ENCODE assay signal across 8 mouse cellular contexts in the genomic region with DNA sequence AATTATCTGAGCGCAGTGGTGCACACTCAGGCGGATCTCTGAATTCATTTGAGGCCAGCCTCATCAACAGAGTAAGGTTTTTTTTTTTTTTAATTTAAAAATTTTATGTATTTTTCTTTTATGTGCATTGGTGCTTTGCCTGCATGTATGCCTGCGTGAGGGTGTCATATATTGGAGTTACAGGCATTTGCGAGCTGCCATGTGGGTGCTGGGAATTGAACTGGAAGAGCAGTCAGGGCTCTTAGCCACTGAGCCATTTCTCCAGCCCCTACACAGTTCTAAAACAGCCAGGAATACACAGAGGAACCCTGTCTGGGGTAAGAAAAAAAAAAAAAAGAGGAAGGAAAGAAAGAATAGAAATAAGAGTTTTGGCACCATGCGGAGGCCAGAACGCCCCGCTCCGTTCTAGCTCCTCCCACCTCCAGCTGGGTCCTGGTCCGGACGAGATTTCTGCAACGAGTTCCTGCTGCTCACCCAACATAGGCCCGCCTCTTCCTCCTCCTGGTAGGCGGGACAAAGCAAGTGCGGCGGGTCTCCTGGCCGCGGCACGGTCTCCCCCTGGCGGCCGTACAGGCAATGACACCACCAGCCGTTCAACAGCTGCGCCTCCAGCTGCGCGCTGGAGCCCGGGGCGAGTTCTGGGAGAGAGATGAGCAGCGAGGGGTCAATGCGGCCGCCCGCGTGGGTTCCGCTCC. TPM values are rescaled to one million over a fixed set of nuclear protein-coding genes. Genes with fewer than 3 reads are reported as not detected.
DNase-seq lines count a peak whose midpoint lies in the region; ATAC-seq and TF ChIP-seq lines count a peak whose summit lies in the region.

No protein-coding gene starts in this region.

- intact Hi-C loops in gastrocnemius, adult 2 months (cut with DNase I), result loop anchor here (1.0 to 10.0 kb wide), 4 partner anchors 22 to 270 kb away; a partner anchor contains a TSS
- intact Hi-C loops in left cerebral cortex, adult 2 months (cut with DNase I), result loop anchor here (1.0 to 2.0 kb wide), 2 partner anchors 22 to 32 kb away; a partner anchor contains a TSS

- peak overlapping the region; percentile 81 for H3K9ac ChIP-seq in hindbrain, postnatal 0 days (replicated peaks; ENCODE audit: low read length)

- H3K9me3 ChIP-seq in hindbrain, postnatal 0 days (ENCODE audit: low read length), result no peaks in the 10 kb centered on the region

- H3K27me3 ChIP-seq in hindbrain, postnatal 0 days (ENCODE audit: insufficient read depth, low read length), result peaks cover 2% of the 10 kb centered on the region; the same call in 1 of the 2 replicates

- ATAC-seq in activated CD4-positive, CD25-positive, alpha-beta regulatory T cell, adult 4 months, result peak; percentile 97
- peak; percentile 98 for ATAC-seq in common myeloid progenitor, adult 5-6 weeks (replicated peaks; ENCODE audit: low read depth, poor library complexity, severe bottlenecking)
- ATAC-seq in hindbrain, postnatal 0 days, result peak; percentile 96

- 5% methylated on average over 32 of the region's 32 CpGs for WGBS in hindbrain, postnatal 0 days
- 7% methylated on average over 31 of the region's 32 CpGs for WGBS in macrophage (ENCODE audit: missing documents)

- H3K36me3 ChIP-seq in hindbrain, postnatal 0 days (ENCODE audit: insufficient read depth, low read length), result no peaks in the 10 kb centered on the region
- no peaks in the 10 kb centered on the region for H3K36me3 ChIP-seq in macrophage (ENCODE audit: inconsistent target)

- H3K27ac ChIP-seq in gastrocnemius, adult 2 months, result peak overlapping the region; percentile 87
- peak overlapping the region; percentile 84 for H3K27ac ChIP-seq in hindbrain, postnatal 0 days
- H3K27ac ChIP-seq in left cerebral cortex, adult 2 months, result peak overlapping the region; percentile 94
- H3K27ac ChIP-seq in macrophage, result peak overlapping the region; percentile 53

- peak overlapping the region; percentile 80 for H3K4me2 ChIP-seq in hindbrain, postnatal 0 days (ENCODE audit: low read depth, low read length)

- no peaks in the 10 kb centered on the region for H3K79me2 ChIP-seq in macrophage (ENCODE audit: inconsistent target)

- TF ChIP-seq CTCF in gastrocnemius, adult 2 months (IDR thresholded peaks at IDR 0.05), result no peak
- TF ChIP-seq CTCF in hindbrain, postnatal 0 days (IDR thresholded peaks at IDR 0.05; ENCODE audit: low read depth), result peak; percentile 96
- TF ChIP-seq CTCF in left cerebral cortex, adult 2 months (IDR thresholded peaks at IDR 0.05), result peak; percentile 99

- no peaks in the 10 kb centered on the region for H3K4me1 ChIP-seq in hindbrain, postnatal 0 days (ENCODE audit: insufficient read depth, low read length)

- DNase-seq in gastrocnemius, adult 2 months, result peak; percentile 97
- DNase-seq in hindbrain, postnatal 0 days (ENCODE audit: low spot score), result peak; percentile 97
- peak; percentile 95 for DNase-seq in left cerebral cortex, adult 2 months (ENCODE audit: extremely low spot score in 1 of 2, low spot score in 2 of 2)
- peak; percentile 89 for DNase-seq in retina, postnatal 7 days (ENCODE audit: low read depth, low spot score)
- DNase-seq in urinary bladder, adult 18-20 months (ENCODE audit: low spot score in 2 of 2), result peak; percentile 92 to 94

- peak overlapping the region; percentile 76 for H3K4me3 ChIP-seq in gastrocnemius, adult 2 months
- H3K4me3 ChIP-seq in hindbrain, postnatal 0 days (ENCODE audit: low read length), result peak overlapping the region; percentile 63
- H3K4me3 ChIP-seq in left cerebral cortex, adult 2 months, result peak overlapping the region; percentile 94
- H3K4me3 ChIP-seq in macrophage (ENCODE audit: inconsistent target), result no peak overlapping the region

RNA-seq across cellular contexts. Expression of a gene that starts 5.3 kb away (rescaled TPM):
- not detected for polyA plus RNA-seq in activated CD4-positive, CD25-positive, alpha-beta regulatory T cell, adult 4 months (2017; shearing (Covaris generic))
- not detected in 2 replicates for total RNA-seq in common myeloid progenitor, adult 5-6 weeks (2017)
- not detected for total RNA-seq in gastrocnemius, adult 2 months (2021)
- total RNA-seq in hindbrain, postnatal 0 days (2014; rRNA removed), result 0.26 and 0.32 TPM in 2 replicates
- 0.35 and 0.44 TPM in 2 replicates for polyA plus RNA-seq in hindbrain, postnatal 0 days (2015; fragmentation: Nextera tagmentation; extraction: Ambion mirVana)
- under 1 TPM; 0.26 to 0.38 TPM for total RNA-seq in left cerebral cortex, adult 2 months (2021)
- total RNA-seq in macrophage (2018; cell fraction: chromatin; rRNA removed), result not detected
- not detected for total RNA-seq in macrophage (2018; cell fraction: cytosol; rRNA removed)
- total RNA-seq in macrophage (2018; cell fraction: nucleus; rRNA removed), result not detected
- not detected in 3 replicates for polyA plus RNA-seq in macrophage (2018)

RNA-seq across cellular contexts. Expression of a gene that starts 11.3 kb away (rescaled TPM):
- 1 to 10 TPM; 2.1 to 3.6 TPM for polyA plus RNA-seq in activated CD4-positive, CD25-positive, alpha-beta regulatory T cell, adult 4 months (2017; shearing (Covaris generic))
- total RNA-seq in common myeloid progenitor, adult 5-6 weeks (2017), result 2.4 and 4.3 TPM in 2 replicates
- total RNA-seq in gastrocnemius, adult 2 months (2021), result 1 to 10 TPM; 6.0 to 7.1 TPM
- total RNA-seq in hindbrain, postnatal 0 days (2014; rRNA removed), result 17.0 and 19.9 TPM in 2 replicates
- 16.5 and 17.3 TPM in 2 replicates for polyA plus RNA-seq in hindbrain, postnatal 0 days (2015; fragmentation: Nextera tagmentation; extraction: Ambion mirVana)
- total RNA-seq in left cerebral cortex, adult 2 months (2021), result 1 to 10 TPM; 8.5 to 9.8 TPM
- 1 to 10 TPM in 8 of 26 experiments, under 1 TPM in 5, not detected in 13; 0.79 to 2.0 (median 1.1) TPM for total RNA-seq in macrophage (2018; cell fraction: chromatin; rRNA removed)
- 1 to 10 TPM in 15 of 26 experiments, under 1 TPM in 11; 0.61 to 1.9 (median 1.1) TPM for total RNA-seq in macrophage (2018; cell fraction: cytosol; rRNA removed)
- 1 to 10 TPM in 11 of 26 experiments, under 1 TPM in 7, not detected in 8; 0.58 to 2.8 (median 1.4) TPM for total RNA-seq in macrophage (2018; cell fraction: nucleus; rRNA removed)
- polyA plus RNA-seq in macrophage (2018), result 1.0 to 1.7 TPM (median 1.2 TPM) in 3 replicates

RNA-seq across cellular contexts. Expression of a gene that starts 22.9 kb away (rescaled TPM):
- polyA plus RNA-seq in activated CD4-positive, CD25-positive, alpha-beta regulatory T cell, adult 4 months (2017; shearing (Covaris generic)), result 10 to 100 TPM; 29.9 to 32.1 TPM
- 30.0 and 36.0 TPM in 2 replicates for total RNA-seq in common myeloid progenitor, adult 5-6 weeks (2017)
- total RNA-seq in gastrocnemius, adult 2 months (2021), result 10 to 100 TPM; 24.3 to 26.6 TPM
- total RNA-seq in hindbrain, postnatal 0 days (2014; rRNA removed), result 24.9 and 33.5 TPM in 2 replicates
- polyA plus RNA-seq in hindbrain, postnatal 0 days (2015; fragmentation: Nextera tagmentation; extraction: Ambion mirVana), result 30.1 and 33.9 TPM in 2 replicates
- total RNA-seq in left cerebral cortex, adult 2 months (2021), result 10 to 100 TPM; 34.7 to 35.4 TPM
- total RNA-seq in macrophage (2018; cell fraction: chromatin; rRNA removed), result 10 to 100 TPM; 17.7 to 79.4 (median 43.2) TPM
- 10 to 100 TPM in 24 of 26 experiments, 1 to 10 TPM in 2; 7.7 to 19.4 (median 15.1) TPM for total RNA-seq in macrophage (2018; cell fraction: cytosol; rRNA removed)
- total RNA-seq in macrophage (2018; cell fraction: nucleus; rRNA removed), result 10 to 100 TPM in 24 of 26 experiments, 1 to 10 TPM in 2; 7.1 to 44.5 (median 20.5) TPM
- 10.6 to 18.6 TPM (median 16.3 TPM) in 3 replicates for polyA plus RNA-seq in macrophage (2018)

RNA-seq across cellular contexts. Expression of a gene that starts 31.3 kb away (rescaled TPM):
- polyA plus RNA-seq in activated CD4-positive, CD25-positive, alpha-beta regulatory T cell, adult 4 months (2017; shearing (Covaris generic)), result 10 to 100 TPM; 62.4 to 77.7 TPM
- total RNA-seq in common myeloid progenitor, adult 5-6 weeks (2017), result 40.9 and 47.1 TPM in 2 replicates
- 100 to 1,000 TPM; 169 to 177 TPM for total RNA-seq in gastrocnemius, adult 2 months (2021)
- 44.3 and 55.0 TPM in 2 replicates for total RNA-seq in hindbrain, postnatal 0 days (2014; rRNA removed)
- polyA plus RNA-seq in hindbrain, postnatal 0 days (2015; fragmentation: Nextera tagmentation; extraction: Ambion mirVana), result 61.5 and 63.5 TPM in 2 replicates
- total RNA-seq in left cerebral cortex, adult 2 months (2021), result 10 to 100 TPM; 38.5 to 39.9 TPM
- 10 to 100 TPM in 14 of 26 experiments, 1 to 10 TPM in 12; 3.3 to 27.4 (median 10.6) TPM for total RNA-seq in macrophage (2018; cell fraction: chromatin; rRNA removed)
- total RNA-seq in macrophage (2018; cell fraction: cytosol; rRNA removed), result 10 to 100 TPM; 21.4 to 35.0 (median 29.6) TPM
- 10 to 100 TPM in 15 of 26 experiments, 1 to 10 TPM in 11; 5.8 to 24.0 (median 11.3) TPM for total RNA-seq in macrophage (2018; cell fraction: nucleus; rRNA removed)
- polyA plus RNA-seq in macrophage (2018), result 30.8 to 48.5 TPM (median 38.0 TPM) in 3 replicates

RNA-seq across cellular contexts. Expression of a gene that starts 32.1 kb away (rescaled TPM):
- polyA plus RNA-seq in activated CD4-positive, CD25-positive, alpha-beta regulatory T cell, adult 4 months (2017; shearing (Covaris generic)), result 10 to 100 TPM; 36.5 to 39.3 TPM
- total RNA-seq in common myeloid progenitor, adult 5-6 weeks (2017), result 79.4 and 108 TPM in 2 replicates
- 10 to 100 TPM; 77.8 to 99.5 TPM for total RNA-seq in gastrocnemius, adult 2 months (2021)
- total RNA-seq in hindbrain, postnatal 0 days (2014; rRNA removed), result 34.4 and 45.0 TPM in 2 replicates
- 281 and 299 TPM in 2 replicates for polyA plus RNA-seq in hindbrain, postnatal 0 days (2015; fragmentation: Nextera tagmentation; extraction: Ambion mirVana)
- total RNA-seq in left cerebral cortex, adult 2 months (2021), result 100 to 1,000 TPM; 299 to 305 TPM
- total RNA-seq in macrophage (2018; cell fraction: chromatin; rRNA removed), result 1,000 to 10,000 TPM in 25 of 26 experiments, 100 to 1,000 TPM in 1; 826 to 1,412 (median 1,230) TPM
- 100 to 1,000 TPM in 25 of 26 experiments, 10 to 100 TPM in 1; 89.9 to 215 (median 134) TPM for total RNA-seq in macrophage (2018; cell fraction: cytosol; rRNA removed)
- 100 to 1,000 TPM; 317 to 856 (median 466) TPM for total RNA-seq in macrophage (2018; cell fraction: nucleus; rRNA removed)
- polyA plus RNA-seq in macrophage (2018), result 187 to 395 TPM (median 346 TPM) in 3 replicates
